Mouse (Mus musculus): ENCODE measurements around the gene Calcb.

GRCm38 (mm10) chr7:114770586-114770985 lies 52.1 kb downstream of the Calcb start:
- TF ChIP-seq POLR2A (IDR thresholded peaks at IDR 0.05; ENCODE audit: low read depth, low read length): no peak
- TF ChIP-seq CTCF (conservative IDR thresholded peaks at IDR 0.05; ENCODE audit: insufficient read depth, insufficient read length, low read depth, low read length): no peak

All from kidney, adult 2 months (tissue).